ENCODE assay signal across 8 mouse cellular contexts in genomic region chr5:30012726-30013503, GRCm38 (mm10). TPM values are rescaled to one million over a fixed set of nuclear protein-coding genes. Genes with fewer than 3 reads are reported as not detected.
DNase-seq lines count a peak whose midpoint lies in the region; ATAC-seq and TF ChIP-seq lines count a peak whose summit lies in the region.

Il6 (plus strand) TSS chr5:30013114.

- 43% methylated on average over 16 of the region's 16 CpGs for WGBS in heart, embryonic 15.5 days
- WGBS in midbrain, embryonic 15.5 days, result 64% methylated on average over 15 of the region's 16 CpGs

- no peaks in the 10 kb centered on the region for H3K36me3 ChIP-seq in heart, embryonic 15.5 days
- H3K36me3 ChIP-seq in midbrain, embryonic 15.5 days (replicated peaks), result no peaks in the 10 kb centered on the region

- H3K4me3 ChIP-seq in embryonic fibroblast, embryonic 13.5 days (ENCODE audit: insufficient read depth, low read length), result peak within 1 kb of the TSS; percentile 37
- no peak within 1 kb of the TSS for H3K4me3 ChIP-seq in heart, embryonic 15.5 days
- H3K4me3 ChIP-seq in midbrain, embryonic 15.5 days, result no peak within 1 kb of the TSS

- no peak within 1 kb of the TSS for H3K9ac ChIP-seq in heart, embryonic 15.5 days
- H3K9ac ChIP-seq in midbrain, embryonic 15.5 days, result no peak within 1 kb of the TSS

- H3K27me3 ChIP-seq in heart, embryonic 15.5 days, result no peaks in the 10 kb centered on the region
- no peaks in the 10 kb centered on the region for H3K27me3 ChIP-seq in midbrain, embryonic 15.5 days (replicated peaks)

- DNase-seq in MEL-GATA-1-ER (ENCODE audit: extremely low read depth, low read depth), result peak; percentile 91
- DNase-seq in adrenal gland, postnatal 25 days, result peak; percentile 91
- DNase-seq in layer of hippocampus, adult 8-10 months (ENCODE audit: low spot score in 2 of 2), result peak; percentile 80 to 90
- peak; percentile 88 for DNase-seq in lung, postnatal 14 days
- peak; percentile 10 for DNase-seq in spleen, adult 12 weeks (ENCODE audit: low spot score)

- peak within 1 kb of the TSS; percentile 31 for H3K4me2 ChIP-seq in heart, embryonic 15.5 days
- H3K4me2 ChIP-seq in midbrain, embryonic 15.5 days, result no peak within 1 kb of the TSS

- peak within 1 kb of the TSS; percentile 94 for H3K27ac ChIP-seq in embryonic fibroblast, embryonic 13.5 days (ENCODE audit: insufficient read depth, low read length)
- peak within 1 kb of the TSS; percentile 27; the same call in 1 of the 2 replicates for H3K27ac ChIP-seq in heart, embryonic 15.5 days
- no peak within 1 kb of the TSS for H3K27ac ChIP-seq in midbrain, embryonic 15.5 days

- no peak for TF ChIP-seq CTCF in embryonic fibroblast, embryonic 13.5 days (IDR thresholded peaks at IDR 0.05; ENCODE audit: borderline replicate concordance, insufficient read depth, low read length)

- peaks cover 10% of the 10 kb centered on the region for H3K4me1 ChIP-seq in embryonic fibroblast, embryonic 13.5 days (ENCODE audit: control insufficient read depth, insufficient read depth, low read length)
- peaks cover 12% of the 10 kb centered on the region for H3K4me1 ChIP-seq in heart, embryonic 15.5 days (replicated peaks)
- H3K4me1 ChIP-seq in midbrain, embryonic 15.5 days, result no peaks in the 10 kb centered on the region

- H3K9me3 ChIP-seq in heart, embryonic 15.5 days (replicated peaks), result no peaks in the 10 kb centered on the region
- no peaks in the 10 kb centered on the region for H3K9me3 ChIP-seq in midbrain, embryonic 15.5 days

- TF ChIP-seq POLR2A in embryonic fibroblast, embryonic 13.5 days (IDR thresholded peaks at IDR 0.05; ENCODE audit: low read depth, low read length), result no peak; the same call in 1 of the 2 replicates

- ATAC-seq in heart, embryonic 15.5 days (replicated peaks; ENCODE audit: insufficient number of reproducible peaks, insufficient read depth, low FRiP score, low read depth), result peak; percentile 90
- ATAC-seq in midbrain, embryonic 15.5 days (replicated peaks), result no peak

RNA-seq across cellular contexts. Expression of gene Il6, which starts in this region (rescaled TPM):
- total RNA-seq in adrenal gland, postnatal 25 days (2021), result not detected in 2 replicates
- 2.7 and 6.9 TPM in 2 replicates for polyA plus RNA-seq in embryonic fibroblast, embryonic 13.5 days (2011; ENCODE audit: insufficient read length, low read depth, missing spikeins)
- 0.13 and 0.33 TPM in 2 replicates for polyA plus RNA-seq in heart, embryonic 15.5 days (2015; fragmentation: Nextera tagmentation; extraction: Ambion mirVana)
- total RNA-seq in layer of hippocampus, adult 8-10 months (2022), result not detected
- polyA plus RNA-seq in midbrain, embryonic 15.5 days (2015; fragmentation: Nextera tagmentation; extraction: Ambion mirVana), result not detected in 2 replicates

Comparison
In these comparisons a context has a peak if more than half of its experiments do, and no peak if none do; other contexts are left out.
1. Peak in DNase-seq in adrenal gland, postnatal 25 days; RNA of the gene not detected or under 1 TPM.
2. Peak in ATAC-seq, H3K27ac ChIP-seq and H3K4me2 ChIP-seq in heart, embryonic 15.5 days; RNA of the gene not detected or under 1 TPM.
3. Peak in DNase-seq in layer of hippocampus, adult 8-10 months; RNA of the gene not detected or under 1 TPM.
4. DNase-seq: peak in every context shown above with its lines; median percentile 91 in MEL-GATA-1-ER; 91 in adrenal gland, postnatal 25 days; 88 in lung, postnatal 14 days; 85 in layer of hippocampus, adult 8-10 months; 10 in spleen, adult 12 weeks.